Mouse (Mus musculus): ENCODE data around the gene Lrig3. TPM values are rescaled to one million over a fixed set of nuclear protein-coding genes. Genes with fewer than 3 reads are reported as not detected.

The Lrig3 gene
- polyA plus RNA-seq (2014; fragmentation: Illumina TruSeq; extraction: RNeasy Lipid Tissue Mini Kit (QIAGEN cat#74804); ENCODE audit: low read depth, low replicate concordance), result 1.3 TPM

DNA sequence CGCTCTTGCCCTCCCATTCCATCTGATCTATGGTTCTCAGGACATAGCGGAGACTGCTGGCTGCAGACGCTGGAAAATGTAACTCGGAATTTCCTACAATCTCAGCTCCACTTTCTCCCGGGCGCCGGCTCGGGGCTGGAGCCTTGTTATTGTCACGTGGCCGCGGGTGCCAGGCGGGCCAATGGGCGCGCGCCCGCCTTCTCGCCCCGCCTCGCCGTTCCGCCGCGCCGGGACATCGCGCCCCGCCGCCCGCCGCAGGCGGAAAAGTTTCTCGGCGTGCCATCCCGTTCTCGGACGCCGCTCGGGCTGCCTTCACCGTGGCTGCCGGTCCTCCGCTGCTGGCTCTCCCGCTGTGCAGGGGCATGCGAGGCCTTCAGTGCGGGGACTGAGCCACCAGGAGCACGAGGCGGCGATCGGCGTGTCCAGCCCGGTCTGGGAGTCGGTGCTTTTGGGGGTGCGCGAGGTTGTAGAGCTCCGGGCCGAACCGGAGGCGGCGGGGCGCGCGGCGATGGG, at the start of gene Lrig3:
Lrig3 (plus strand) TSS at position 201 of the 513 bp plus-strand sequence.

Data from heart, adult 10 weeks (tissue).